ENCODE assay signal across 31 mouse cellular contexts in the genomic region with DNA sequence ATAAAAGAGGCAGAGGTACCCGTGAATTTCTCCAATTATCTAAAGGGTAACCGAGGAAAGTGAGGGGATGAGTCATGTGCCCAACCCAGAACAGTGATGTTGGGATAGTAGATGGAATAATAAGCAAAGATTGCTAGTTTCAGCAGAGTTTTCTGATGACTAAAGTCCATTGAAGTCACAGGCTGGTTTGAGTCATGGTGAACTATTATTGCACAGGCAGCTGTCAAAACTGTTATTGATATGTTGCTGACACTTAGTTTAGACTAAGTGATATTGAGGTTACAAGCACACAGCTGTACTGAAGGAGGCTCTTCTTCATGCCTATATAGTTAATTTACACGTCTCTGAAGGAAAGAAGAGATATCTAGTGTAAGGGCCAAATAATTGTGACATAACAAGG.
"Had no signal": no experiment of that assay in that cellular context is flagged by ENCODE, and none has a peak within 500 bp of the region (broad histone marks: within the 10 kb centered on the region; RNA-seq: fewer than 3 reads in every experiment).

No protein-coding gene starts in this region.

- H3K9me3 ChIP-seq: limb, embryonic 10.5 days; limb, embryonic 12.5 days; limb, embryonic 13.5 days; limb, embryonic 15.5 days; liver, embryonic 12.5 days; liver, embryonic 13.5 days; liver, embryonic 15.5 days; lung, embryonic 15.5 days; megakaryocyte, embryonic 14.5 days; midbrain, embryonic 10.5 days; midbrain, embryonic 12.5 days; midbrain, embryonic 13.5 days; midbrain, embryonic 15.5 days had no signal

- DNase-seq: left cerebral cortex, postnatal 4 days; liver; liver, embryonic 13.5 days; liver, postnatal 0 days; lung, adult 18-20 months; lung, adult 2 months; lung, embryonic 14.5 days; lung, postnatal 10 days; lung, postnatal 14 days; lung, postnatal 36 days; lung, postnatal 4 days; midbrain, embryonic 14.5 days had no signal

- ATAC-seq: liver, embryonic 12.5 days; liver, postnatal 0 days; lung, postnatal 0 days; midbrain, embryonic 13.5 days; midbrain, embryonic 15.5 days; midbrain, embryonic 16.5 days had no signal

- H3K4me3 ChIP-seq: limb, embryonic 10.5 days; limb, embryonic 12.5 days; limb, embryonic 13.5 days; limb, embryonic 15.5 days; liver, embryonic 12.5 days; liver, embryonic 13.5 days; liver, embryonic 15.5 days; lung, embryonic 15.5 days; megakaryocyte, embryonic 14.5 days; midbrain, embryonic 10.5 days; midbrain, embryonic 12.5 days; midbrain, embryonic 13.5 days; midbrain, embryonic 15.5 days; myocyte had no signal

- H3K27ac ChIP-seq: limb, embryonic 10.5 days; limb, embryonic 12.5 days; limb, embryonic 13.5 days; limb, embryonic 15.5 days; liver, embryonic 12.5 days; liver, embryonic 13.5 days; liver, embryonic 14.5 days; liver, embryonic 15.5 days; lung, embryonic 15.5 days; macrophage; midbrain, embryonic 10.5 days; midbrain, embryonic 12.5 days; midbrain, embryonic 13.5 days; midbrain, embryonic 15.5 days had no signal

- H3K36me3 ChIP-seq: limb, embryonic 10.5 days; limb, embryonic 12.5 days; limb, embryonic 13.5 days; limb, embryonic 15.5 days; liver, embryonic 12.5 days; liver, embryonic 13.5 days; liver, embryonic 15.5 days; lung, embryonic 15.5 days; midbrain, embryonic 10.5 days; midbrain, embryonic 12.5 days; midbrain, embryonic 13.5 days; midbrain, embryonic 15.5 days had no signal

- H3K4me1 ChIP-seq: limb, embryonic 10.5 days; limb, embryonic 12.5 days; limb, embryonic 13.5 days; limb, embryonic 15.5 days; liver, embryonic 12.5 days; liver, embryonic 13.5 days; liver, embryonic 15.5 days; lung, embryonic 15.5 days; megakaryocyte, embryonic 14.5 days; midbrain, embryonic 10.5 days; midbrain, embryonic 12.5 days; midbrain, embryonic 13.5 days; midbrain, embryonic 15.5 days had no signal

- H3K27me3 ChIP-seq: limb, embryonic 12.5 days; limb, embryonic 13.5 days; limb, embryonic 15.5 days; liver, embryonic 12.5 days; liver, embryonic 13.5 days; liver, embryonic 15.5 days; lung, embryonic 15.5 days; megakaryocyte, embryonic 14.5 days; midbrain, embryonic 12.5 days; midbrain, embryonic 13.5 days; midbrain, embryonic 15.5 days had no signal

- H3K9ac ChIP-seq: limb, embryonic 12.5 days; limb, embryonic 13.5 days; limb, embryonic 15.5 days; liver, embryonic 12.5 days; liver, embryonic 13.5 days; liver, embryonic 14.5 days; liver, embryonic 15.5 days; liver, postnatal 0 days; lung, embryonic 14.5 days; lung, embryonic 15.5 days; midbrain, embryonic 12.5 days; midbrain, embryonic 13.5 days; midbrain, embryonic 15.5 days had no signal

- H3K4me2 ChIP-seq: limb, embryonic 12.5 days; limb, embryonic 13.5 days; limb, embryonic 15.5 days; liver, embryonic 11.5 days; liver, embryonic 12.5 days; liver, embryonic 13.5 days; liver, embryonic 15.5 days; lung, embryonic 14.5 days; lung, embryonic 15.5 days; midbrain, embryonic 11.5 days; midbrain, embryonic 12.5 days; midbrain, embryonic 13.5 days; midbrain, embryonic 15.5 days had no signal
